Mouse (Mus musculus) heart, adult 10 weeks (tissue): ENCODE results near the gene Pus3. TPM values are rescaled to one million over a fixed set of nuclear protein-coding genes. Genes with fewer than 3 reads are reported as not detected.

Experiments
- polyA plus RNA-seq: library from polyadenylated mRNA; stranded (reverse); fragments of 350-450 nt; fragmentation: Illumina TruSeq; extraction: RNeasy Lipid Tissue Mini Kit (QIAGEN cat#74804); gene quantifications from one replicate; pipeline ENCODE4 v1.2.3, GENCODE M21; 2014; ENCODE audit warnings: low read depth, low replicate concordance

The Pus3 gene
- polyA plus RNA-seq = 9.0 TPM

GRCm38 (mm10) chr9:35558257-35559008, at the start of gene Pus3, which contains the start of gene Ddx25:
TSS of gene Pus3 (plus strand) at chr9:35558595.
TSS of gene Ddx25 (minus strand) at chr9:35558528.

GRCm38 (mm10) chr9:35518169-35518568, 40.2 kb upstream of the Pus3 start, which contains the start of gene Gm1113:
TSS of gene Gm1113 (minus strand) at chr9:35518269.

GRCm38 (mm10) chr9:35569571-35570534, 11.5 kb downstream of the Pus3 start, which contains the start of the genes Pate2 and Hyls1:
TSS of gene Pate2 (plus strand) at chr9:35570284.
TSS of gene Hyls1 (minus strand) at chr9:35570398.

GRCm38 (mm10) chr9:35611841-35612240, 53.4 kb downstream of the Pus3 start, which contains the start of gene Pate4:
TSS of gene Pate4 (minus strand) at chr9:35611941.

Other genes with a start within 250 kb of the Pus3 start
- 7.3 TPM for gene Cdon, start 137.5 kb upstream of the Pus3 start, polyA plus RNA-seq
- gene Gm1113, start 40.3 kb upstream of the Pus3 start, polyA plus RNA-seq = not detected
- gene Ddx25, start 67 bp upstream of the Pus3 start, polyA plus RNA-seq = not detected
- gene Pate2, start 11.7 kb downstream of the Pus3 start, polyA plus RNA-seq = not detected
- gene Hyls1, start 11.8 kb downstream of the Pus3 start, polyA plus RNA-seq = 2.3 TPM
- gene Pate4, start 53.3 kb downstream of the Pus3 start, polyA plus RNA-seq = not detected
- not detected for gene Pate3, start 89.6 kb downstream of the Pus3 start, polyA plus RNA-seq
- gene Pate1, start 128.8 kb downstream of the Pus3 start, polyA plus RNA-seq = not detected
- gene Gm17677, start 182.5 kb downstream of the Pus3 start, polyA plus RNA-seq = not detected
- gene Gm17727, start 219.5 kb downstream of the Pus3 start, polyA plus RNA-seq = not detected
- not detected for gene Gm27235, start 231.5 kb downstream of the Pus3 start, polyA plus RNA-seq
- not detected for gene D730048I06Rik, start 231.5 kb downstream of the Pus3 start, polyA plus RNA-seq